Mouse (Mus musculus) adrenal gland, adult 10 weeks (tissue): ENCODE results near the gene Sgk1. TPM values are rescaled to one million over a fixed set of nuclear protein-coding genes. Genes with fewer than 3 reads are reported as not detected.

Experiments
- polyA plus RNA-seq: library from polyadenylated mRNA; stranded (reverse); fragments of 350-450 nt; fragmentation: Illumina TruSeq; extraction: RNeasy Lipid Tissue Mini Kit (QIAGEN cat#74804); gene quantifications from one replicate; pipeline ENCODE4 v1.2.3, GENCODE M21; 2014; ENCODE audit warnings: low read depth, low replicate concordance

Gene Sgk1
- 151 TPM for polyA plus RNA-seq

GRCm38 (mm10) chr10:21882184-21883081 is at the start of gene Sgk1:
TSS of gene Sgk1 (plus strand) at chr10:21882184.

Other genes starting within 250 kb of the Sgk1 start
- gene 4930444G20Rik, start 185.9 kb downstream of the Sgk1 start, polyA plus RNA-seq, result not detected